Mouse (Mus musculus): ENCODE results near the gene Nfatc4. TPM values are rescaled to one million over a fixed set of nuclear protein-coding genes. Genes with fewer than 3 reads are reported as not detected.

Nfatc4 gene
- polyA plus RNA-seq, 1 experiment from 2014 or later: 35.8 TPM

GRCm38 (mm10) chr14:55787731-55788130 is 35.2 kb upstream of the Nfatc4 start:
- Histone ChIP-seq H3K27me3 (ENCODE audit: insufficient read depth, poor library complexity, severe bottlenecking) (peaks cover 76% of the 10 kb centered on the region), H3K4me3 (peak overlapping the region; percentile 65), H3K4me1 (peaks cover 31% of the 10 kb centered on the region), H3K9me3 (no peaks in the 10 kb centered on the region), H3K27ac (0 out of 2 replicates have a peak overlapping the region, but pooled peaks have one; percentile 63), H3K36me3 (peaks cover 5% of the 10 kb centered on the region; the same call in 1 of the 2 replicates)
- DNase-seq (ENCODE audit: low spot score): no peak
- WGBS: 24% methylated on average over 11 of the region's 11 CpGs

DNA sequence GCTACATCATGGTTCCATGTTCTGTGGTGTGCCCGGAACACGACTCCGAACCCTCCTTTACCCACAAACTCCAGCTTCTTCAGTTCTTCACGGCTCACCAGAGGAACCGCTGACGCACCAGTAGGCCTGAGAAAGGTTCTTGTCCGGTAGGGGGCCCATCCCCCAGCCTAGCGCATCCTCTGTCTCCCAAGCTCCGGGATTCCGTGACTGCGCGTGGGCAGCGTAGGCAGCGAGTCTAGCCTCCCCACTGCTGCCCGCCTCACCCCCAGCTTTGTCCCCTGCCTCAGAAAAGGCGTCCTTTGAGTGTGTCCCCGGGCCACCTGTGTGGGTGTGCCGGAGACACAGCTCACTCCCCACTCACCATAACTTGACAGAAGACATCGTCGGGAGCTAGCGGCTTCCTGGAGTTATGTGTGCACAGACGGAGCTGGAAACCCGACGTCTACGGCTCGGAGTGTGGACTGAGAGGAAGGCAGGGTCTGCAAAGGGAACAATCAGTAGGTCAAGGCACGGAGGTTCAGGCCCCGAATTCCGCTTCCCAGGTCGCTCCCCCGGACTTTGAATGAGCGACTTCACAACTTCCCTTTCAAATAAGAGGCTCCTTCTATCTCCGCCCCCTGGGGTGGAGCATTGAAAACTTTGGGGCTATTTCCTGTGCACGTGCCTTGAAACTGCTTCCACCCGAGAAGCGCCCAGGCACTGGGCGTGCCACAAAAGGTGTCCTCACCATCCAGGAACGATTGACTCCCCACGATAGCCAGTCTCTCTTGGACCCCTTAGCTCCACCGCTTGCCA is 34.5 kb upstream of the Nfatc4 start, which contains the start of gene Ripk3:
Gene Ripk3 (minus strand): TSS at position 610 of the 795 bp plus-strand sequence.
- H3K27ac ChIP-seq: peak within 1 kb of the TSS; percentile 63
- no peak for DNase-seq (ENCODE audit: low spot score)

DNA sequence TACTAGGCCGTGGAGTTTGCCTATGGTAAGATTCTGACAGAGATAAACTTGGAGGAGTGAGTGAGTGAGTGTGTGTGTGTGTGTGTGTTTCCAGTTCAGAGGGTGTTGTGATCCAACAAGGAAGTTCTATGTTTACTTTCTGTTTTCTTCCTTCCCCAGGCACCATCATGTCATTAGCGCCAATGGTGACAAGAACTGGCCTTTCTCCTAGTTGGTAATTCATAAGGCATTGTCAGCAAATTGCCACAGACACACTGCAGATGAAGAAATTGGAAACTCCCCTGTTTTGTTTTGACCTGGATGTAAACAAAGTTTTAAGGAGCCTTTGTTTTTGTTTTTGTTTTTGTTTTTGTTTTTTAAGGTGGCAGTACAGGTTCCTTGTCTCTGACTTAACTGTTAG is 29.5 kb upstream of the Nfatc4 start:
- no peak overlapping the region for H3K4me3 ChIP-seq
- H3K27ac ChIP-seq: no peak overlapping the region
- DNase-seq (ENCODE audit: low spot score): no peak
- no peaks in the 10 kb centered on the region for H3K9me3 ChIP-seq
- WGBS: 47% methylated on average over 2 of the region's 2 CpGs
- H3K36me3 ChIP-seq: no peaks in the 10 kb centered on the region
- peaks cover 4% of the 10 kb centered on the region for H3K4me1 ChIP-seq
- peaks cover 21% of the 10 kb centered on the region for H3K27me3 ChIP-seq (ENCODE audit: insufficient read depth, poor library complexity, severe bottlenecking)

More for the DNA sequence above, 34.5 kb upstream of the Nfatc4 start, which contains the start of gene Ripk3:
- WGBS: 4% methylated on average over 40 of the region's 40 CpGs
- Histone ChIP-seq H3K27me3 (ENCODE audit: insufficient read depth, poor library complexity, severe bottlenecking) (peaks cover 71% of the 10 kb centered on the region), H3K4me1 (peaks cover 28% of the 10 kb centered on the region), H3K4me3 (peak within 1 kb of the TSS; percentile 65), H3K9me3 (no peaks in the 10 kb centered on the region), H3K36me3 (peaks cover 5% of the 10 kb centered on the region; the same call in 1 of the 2 replicates)

DNA sequence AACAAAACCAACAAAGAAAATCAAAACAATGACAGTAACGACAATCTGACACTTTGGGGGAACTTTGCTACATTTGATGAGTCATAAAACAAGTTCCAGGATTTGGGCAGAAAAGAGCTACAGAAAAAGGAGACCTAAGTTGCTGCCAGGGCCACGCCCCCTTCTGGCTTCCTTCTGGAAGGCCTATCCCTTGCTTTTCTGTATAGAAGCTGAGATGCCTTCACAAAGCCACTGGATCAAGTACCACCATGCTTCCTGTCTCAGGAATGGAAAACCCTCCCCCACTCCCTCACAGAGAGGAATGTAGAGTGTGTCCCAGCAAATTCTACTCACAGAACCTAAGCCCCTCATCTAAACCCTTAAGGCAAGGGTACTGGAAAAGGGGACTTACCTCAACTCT is 29.0 kb upstream of the Nfatc4 start:
- Histone ChIP-seq H3K27ac (no peak overlapping the region), H3K9me3 (no peaks in the 10 kb centered on the region), H3K4me1 (no peaks in the 10 kb centered on the region; the same call in 1 of the 2 replicates), H3K27me3 (ENCODE audit: insufficient read depth, poor library complexity, severe bottlenecking) (peaks cover 16% of the 10 kb centered on the region), H3K4me3 (no peak overlapping the region), H3K36me3 (no peaks in the 10 kb centered on the region)
- 59% methylated on average over 2 of the region's 2 CpGs for WGBS
- no peak for DNase-seq (ENCODE audit: low spot score)

GRCm38 (mm10) chr14:55795380-55796163 is 27.4 kb upstream of the Nfatc4 start:
- Histone ChIP-seq H3K27me3 (ENCODE audit: insufficient read depth, poor library complexity, severe bottlenecking) (peaks cover under 1% of the 10 kb centered on the region; the same call in 1 of the 2 replicates), H3K27ac (no peak overlapping the region), H3K9me3 (no peaks in the 10 kb centered on the region), H3K4me3 (no peak overlapping the region), H3K36me3 (no peaks in the 10 kb centered on the region), H3K4me1 (no peaks in the 10 kb centered on the region)
- no peak for DNase-seq (ENCODE audit: low spot score)
- WGBS: 69% methylated on average over 15 of the region's 15 CpGs

DNA sequence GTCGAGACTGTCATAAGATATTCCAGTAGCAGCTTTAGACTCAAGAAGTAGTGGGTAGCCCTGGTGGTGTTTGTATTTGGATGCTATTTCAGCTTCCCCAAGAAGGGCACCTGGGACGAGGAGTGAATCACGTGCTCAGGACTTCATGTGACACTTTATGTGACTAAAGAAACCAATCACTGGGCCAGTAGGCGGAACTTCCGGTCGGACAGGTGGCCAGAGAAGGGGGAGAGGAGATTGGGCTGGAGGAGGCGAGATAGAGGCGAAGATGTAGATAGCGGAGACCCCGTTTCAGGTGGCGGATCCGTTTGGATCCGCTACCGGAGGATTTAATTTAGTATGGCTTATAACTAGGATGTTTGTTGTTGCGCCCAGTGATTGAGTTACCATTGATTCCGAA is 8.1 kb upstream of the Nfatc4 start:
- Histone ChIP-seq H3K27me3 (ENCODE audit: insufficient read depth, poor library complexity, severe bottlenecking) (no peaks in the 10 kb centered on the region), H3K4me3 (peak overlapping the region; percentile 62), H3K27ac (peak overlapping the region; percentile 80), H3K9me3 (no peaks in the 10 kb centered on the region), H3K36me3 (no peaks in the 10 kb centered on the region), H3K4me1 (no peaks in the 10 kb centered on the region)
- no peak for DNase-seq (ENCODE audit: low spot score)
- 23% methylated on average over 16 of the region's 16 CpGs for WGBS

GRCm38 (mm10) chr14:55815310-55815751 is 7.6 kb upstream of the Nfatc4 start:
- no peaks in the 10 kb centered on the region for H3K36me3 ChIP-seq
- DNase-seq (ENCODE audit: low spot score): no peak
- peak overlapping the region; percentile 80 for H3K27ac ChIP-seq
- peak overlapping the region; percentile 62 for H3K4me3 ChIP-seq
- H3K4me1 ChIP-seq: no peaks in the 10 kb centered on the region
- H3K27me3 ChIP-seq (ENCODE audit: insufficient read depth, poor library complexity, severe bottlenecking): no peaks in the 10 kb centered on the region
- WGBS: 24% methylated on average over 17 of the region's 17 CpGs
- H3K9me3 ChIP-seq: no peaks in the 10 kb centered on the region

- no peak for DNase-seq (ENCODE audit: low spot score)
- H3K36me3 ChIP-seq: 0 out of 2 replicates have a peak, but pooled peaks cover 2% of the 10 kb centered on the region
- no peaks in the 10 kb centered on the region for H3K9me3 ChIP-seq
- H3K4me3 ChIP-seq: no peak overlapping the region
- H3K27ac ChIP-seq: no peak overlapping the region
- H3K27me3 ChIP-seq (ENCODE audit: insufficient read depth, poor library complexity, severe bottlenecking): no peaks in the 10 kb centered on the region
- H3K4me1 ChIP-seq: peaks cover 17% of the 10 kb centered on the region
- WGBS: 71% methylated on average over 7 of the region's 7 CpGs
These were observed 3.0 kb upstream of the Nfatc4 start for GRCm38 (mm10) chr14:55819845-55820405.

DNA sequence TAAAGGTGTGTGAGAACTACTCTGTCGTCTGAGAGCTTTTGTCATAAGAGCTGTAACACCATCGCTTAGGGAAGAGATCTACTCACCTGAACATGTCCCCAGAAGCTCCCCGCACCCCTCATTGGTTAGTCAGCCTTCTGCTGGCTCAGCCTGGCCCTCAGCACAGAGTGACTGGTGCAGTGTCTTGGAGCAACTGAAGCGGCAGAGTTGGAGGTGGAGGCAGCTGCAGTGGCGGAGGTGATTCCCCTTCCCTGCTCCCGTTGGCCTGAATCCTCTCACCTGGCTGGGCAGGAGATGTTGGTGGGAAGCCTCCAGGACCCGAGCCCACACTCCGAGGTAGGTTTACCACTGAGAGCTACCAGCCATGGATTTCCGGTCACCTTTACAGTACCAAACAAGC is 2.4 kb upstream of the Nfatc4 start:
- Histone ChIP-seq H3K4me1 (peaks cover 23% of the 10 kb centered on the region), H3K36me3 (0 out of 2 replicates have a peak, but pooled peaks cover 2% of the 10 kb centered on the region), H3K27ac (no peak overlapping the region), H3K9me3 (no peaks in the 10 kb centered on the region), H3K4me3 (no peak overlapping the region), H3K27me3 (ENCODE audit: insufficient read depth, poor library complexity, severe bottlenecking) (peaks cover 3% of the 10 kb centered on the region)
- no peak for DNase-seq (ENCODE audit: low spot score)
- WGBS: 79% methylated on average over 9 of the region's 9 CpGs

DNA sequence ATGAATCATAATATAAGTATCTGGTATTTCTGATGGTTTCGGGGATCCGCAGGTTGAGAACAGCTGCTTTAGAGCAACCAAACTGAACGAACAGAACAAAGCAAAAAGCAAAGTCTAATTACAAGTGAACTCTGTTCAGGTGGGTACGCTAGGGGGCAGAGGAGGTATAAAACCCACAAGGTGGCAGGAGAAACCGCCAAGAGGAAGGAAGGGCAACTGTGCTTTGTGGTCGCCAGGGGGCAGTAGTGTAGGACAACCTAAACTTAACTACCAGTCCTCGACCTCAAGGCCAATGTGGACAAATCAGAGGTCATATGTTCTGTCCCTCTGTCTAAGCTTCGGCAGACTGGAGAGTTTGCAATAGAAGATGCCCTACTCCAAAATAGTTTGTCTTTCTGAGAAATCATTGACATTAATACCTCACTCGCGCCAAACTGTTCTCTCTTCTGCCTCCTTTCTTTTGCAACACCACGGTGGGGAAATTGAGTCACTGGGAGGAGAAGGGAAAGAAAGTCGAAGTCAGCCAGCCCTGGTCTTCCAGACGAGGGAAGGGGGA is 431 bp upstream of the Nfatc4 start:
- Histone ChIP-seq H3K27ac (peak overlapping the region; percentile 94), H3K36me3 (0 out of 2 replicates have a peak, but pooled peaks cover 2% of the 10 kb centered on the region), H3K9me3 (no peaks in the 10 kb centered on the region), H3K27me3 (ENCODE audit: insufficient read depth, poor library complexity, severe bottlenecking) (peaks cover 21% of the 10 kb centered on the region), H3K4me3 (peak overlapping the region; percentile 75), H3K4me1 (peaks cover 38% of the 10 kb centered on the region)
- peak; percentile 93 for DNase-seq (ENCODE audit: low spot score)
- 5% methylated on average over 13 of the region's 13 CpGs for WGBS

GRCm38 (mm10) chr14:55824001-55824480 is 1.1 kb downstream of the Nfatc4 start:
- Histone ChIP-seq H3K36me3 (peaks cover 6% of the 10 kb centered on the region; the same call in 1 of the 2 replicates), H3K27me3 (ENCODE audit: insufficient read depth, poor library complexity, severe bottlenecking) (peaks cover 29% of the 10 kb centered on the region), H3K4me1 (peaks cover 48% of the 10 kb centered on the region), H3K4me3 (peak overlapping the region; percentile 75), H3K27ac (peak overlapping the region; percentile 94), H3K9me3 (no peaks in the 10 kb centered on the region)
- WGBS: under 1% methylated on average over 10 of the region's 10 CpGs
- no peak for DNase-seq (ENCODE audit: low spot score)

DNA sequence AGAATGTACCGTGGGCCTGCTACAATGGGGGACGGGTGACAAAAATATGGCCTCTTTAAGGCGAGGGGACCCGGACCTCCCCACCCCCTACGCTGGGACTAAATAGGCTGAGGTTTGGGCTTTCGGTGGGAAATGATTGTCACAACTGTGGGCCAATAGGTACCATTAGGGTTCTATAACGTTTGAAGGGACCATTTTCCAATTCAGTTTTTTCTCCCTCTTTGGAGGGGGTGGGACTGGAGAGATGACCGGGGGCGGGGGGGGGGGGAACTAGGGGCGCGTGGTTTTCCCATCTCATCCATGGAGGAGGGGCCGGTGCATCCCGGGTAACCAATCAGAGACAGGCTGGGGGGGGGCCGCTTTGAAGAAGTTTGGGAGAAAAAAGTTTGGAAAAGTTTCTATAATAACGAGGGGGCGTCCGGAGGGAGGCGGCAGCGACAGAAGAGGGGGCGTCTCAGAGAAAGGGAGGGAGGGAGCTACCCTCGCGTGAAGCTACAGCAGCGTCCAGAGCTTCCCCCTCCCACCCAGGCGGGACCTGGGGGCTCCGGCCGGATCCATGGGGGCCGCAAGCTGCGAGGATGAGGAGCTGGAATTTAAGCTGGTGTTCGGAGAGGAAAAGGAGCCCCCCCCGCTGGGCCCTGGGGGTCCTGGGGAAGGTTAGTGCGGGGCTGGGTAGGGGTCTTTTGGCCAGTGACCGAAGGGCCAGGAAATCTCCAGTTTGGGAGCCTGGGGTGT is 1.7 kb downstream of the Nfatc4 start:
- Histone ChIP-seq H3K9me3 (no peaks in the 10 kb centered on the region), H3K27ac (peak overlapping the region; percentile 94), H3K4me3 (peak overlapping the region; percentile 75), H3K27me3 (ENCODE audit: insufficient read depth, poor library complexity, severe bottlenecking) (peaks cover 29% of the 10 kb centered on the region), H3K4me1 (peaks cover 54% of the 10 kb centered on the region), H3K36me3 (peaks cover 12% of the 10 kb centered on the region)
- no peak for DNase-seq (ENCODE audit: low spot score)
- under 1% methylated on average over 31 of the region's 32 CpGs for WGBS

Data from heart, embryonic 10.5 days (tissue).